Mouse (Mus musculus) heart, adult 2 months (tissue): ENCODE measurements at regions not wholly inside any gene's neighbourhood (a gene's known extent, or its start where the extent isn't known, plus 50 kb on each side); places are given as distances from the start of the nearest gene placed in this dataset.

Source experiments
- CTCF ChIP-seq: fragments of 200-600 bp; IDR thresholded peaks from 2 replicates; pipeline ENCODE4 v1.8.1; 2022; ENCODE audit warnings: antibody characterized with exemption, mild to moderate bottlenecking, moderate library complexity
- EP300 ChIP-seq: fragments of 200-500 bp; IDR thresholded peaks from 2 replicates; pipeline ENCODE4 v1.6.1; 2011; ENCODE audit warnings: low read depth, low read length, control low read depth; ENCODE audit not compliant: insufficient read depth
- POLR2A ChIP-seq: fragments of 200-500 bp; IDR thresholded peaks from 2 replicates; pipeline ENCODE4 v1.6.1; 2011; ENCODE audit warnings: mild to moderate bottlenecking, low read depth, low read length, control low read depth; ENCODE audit not compliant: insufficient read depth

DNA sequence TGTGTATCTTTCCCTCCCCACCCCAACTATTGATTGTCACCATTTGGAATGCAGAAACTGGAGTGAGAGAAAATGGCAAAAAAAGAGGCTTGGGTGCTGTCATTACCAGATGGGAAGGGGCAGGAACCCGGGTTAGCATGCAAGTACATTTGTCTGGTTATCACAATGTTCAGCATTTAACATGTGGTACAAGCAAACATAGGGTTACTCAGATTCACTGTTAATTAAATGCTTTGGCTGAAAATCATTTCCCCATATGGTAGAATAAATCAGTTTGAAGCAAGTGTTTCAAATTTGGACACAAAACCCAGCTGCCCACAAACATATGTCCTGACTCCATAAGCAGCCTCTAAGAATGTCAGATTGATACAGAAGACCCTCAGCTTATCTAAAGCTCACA, 208.6 kb upstream of the Megf9 start:
- TF ChIP-seq CTCF (no peak), POLR2A (no peak), EP300 (no peak)
